Mouse (Mus musculus) c-Kit-positive CD71-negative TER-119-negative erythroid progenitor cells, embryonic 14.5 days (primary cell): Measurements from ENCODE around the gene Gpr35.

Source experiments
- DNase-seq: peaks from one replicate; pipeline ENCODE4 v3.0.0-alpha.2; 2013; ENCODE audit warnings: low read depth

Gene Gpr35

DNA sequence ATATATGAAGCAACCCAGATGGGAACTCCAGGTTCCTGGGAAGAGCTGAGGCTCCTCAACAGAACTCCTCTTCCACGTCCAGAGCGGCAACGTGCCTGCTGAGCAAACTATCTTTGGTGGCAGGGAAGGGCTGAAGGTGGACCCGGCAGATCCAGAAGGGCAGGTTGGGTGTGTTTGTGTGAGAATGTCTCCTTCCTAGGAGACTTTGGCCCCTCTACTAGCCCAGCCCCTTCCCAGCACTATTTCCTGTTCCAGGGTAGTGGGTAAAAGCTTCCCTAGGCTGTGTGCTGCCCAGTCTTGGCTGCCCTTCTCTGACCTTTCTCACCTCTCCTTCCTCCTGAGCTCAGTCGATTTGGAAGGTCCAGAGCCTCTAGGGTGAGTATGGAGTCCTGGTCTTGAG is at the start of gene Gpr35:
Gpr35 (plus strand) TSS at position 259 of the 400 bp plus-strand sequence.
- DNase-seq = no peak

DNA sequence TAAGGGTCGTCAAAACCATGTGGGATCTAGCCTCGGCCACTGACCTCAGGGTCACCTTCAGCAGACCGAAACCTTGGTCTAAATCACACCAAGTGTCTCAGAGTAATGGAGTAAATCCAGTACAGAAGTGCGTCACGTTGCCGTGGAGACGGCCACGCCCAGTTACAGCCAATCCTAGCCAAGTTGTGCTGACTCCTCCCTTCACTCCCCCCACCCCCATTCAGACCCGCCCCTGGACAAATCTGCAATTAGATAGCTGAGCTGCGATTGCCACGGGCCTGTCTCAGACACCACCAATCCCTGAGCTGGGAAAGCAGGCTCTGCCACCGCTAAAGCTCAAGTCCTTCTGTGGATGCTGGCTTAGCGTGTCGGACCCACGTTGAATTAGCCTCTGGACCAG is 47.9 kb upstream of the Gpr35 start, which contains the start of gene Ankmy1:
Ankmy1 (minus strand) TSS at position 121 of the 400 bp plus-strand sequence.
- DNase-seq = no peak

GRCm38 (mm10) chr1:92903627-92904026 is 47.0 kb upstream of the Gpr35 start:
- DNase-seq = no peak

- no peak for DNase-seq
Observed at GRCm38 (mm10) chr1:92905703-92906310, 44.9 kb upstream of the Gpr35 start.

DNA sequence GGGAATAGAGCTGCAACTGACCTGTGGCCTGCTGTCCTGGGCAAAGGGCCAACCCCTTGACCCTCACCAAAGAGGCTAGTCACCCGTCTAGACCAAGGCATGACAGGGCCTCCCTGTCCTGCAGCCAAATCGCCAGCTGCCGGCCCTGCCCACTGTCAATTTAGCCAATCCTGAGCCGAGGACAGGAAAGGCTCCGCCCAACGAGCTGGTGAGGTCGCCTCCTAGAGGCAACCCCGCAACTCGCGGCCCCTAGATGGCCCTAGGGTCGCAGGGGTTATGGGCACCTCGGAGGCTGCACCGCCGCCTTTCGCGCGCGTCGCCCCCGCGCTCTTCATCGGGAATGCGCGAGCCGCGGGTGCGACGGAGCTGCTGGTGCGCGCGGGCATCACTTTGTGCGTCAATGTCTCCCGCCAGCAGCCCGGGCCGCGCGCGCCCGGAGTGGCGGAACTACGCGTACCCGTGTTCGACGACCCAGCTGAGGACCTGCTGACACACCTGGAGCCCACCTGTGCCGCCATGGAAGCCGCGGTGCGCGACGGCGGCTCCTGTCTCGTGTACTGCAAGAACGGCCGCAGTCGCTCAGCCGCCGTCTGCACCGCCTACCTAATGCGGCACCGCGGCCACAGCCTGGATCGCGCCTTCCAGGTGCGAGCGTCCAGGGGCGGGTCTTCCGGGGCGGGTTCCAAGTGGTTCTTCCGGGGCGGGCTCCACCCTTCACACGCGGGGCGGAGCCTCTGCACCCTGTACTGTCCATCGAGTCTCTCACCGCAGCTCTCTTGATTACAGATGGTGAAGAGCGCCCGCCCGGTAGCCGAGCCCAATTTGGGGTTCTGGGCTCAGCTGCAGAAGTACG is 43.7 kb upstream of the Gpr35 start, which contains the start of gene Dusp28:
Dusp28 (plus strand) TSS at position 203 of the 853 bp plus-strand sequence.
- DNase-seq = peak; percentile 68

DNA sequence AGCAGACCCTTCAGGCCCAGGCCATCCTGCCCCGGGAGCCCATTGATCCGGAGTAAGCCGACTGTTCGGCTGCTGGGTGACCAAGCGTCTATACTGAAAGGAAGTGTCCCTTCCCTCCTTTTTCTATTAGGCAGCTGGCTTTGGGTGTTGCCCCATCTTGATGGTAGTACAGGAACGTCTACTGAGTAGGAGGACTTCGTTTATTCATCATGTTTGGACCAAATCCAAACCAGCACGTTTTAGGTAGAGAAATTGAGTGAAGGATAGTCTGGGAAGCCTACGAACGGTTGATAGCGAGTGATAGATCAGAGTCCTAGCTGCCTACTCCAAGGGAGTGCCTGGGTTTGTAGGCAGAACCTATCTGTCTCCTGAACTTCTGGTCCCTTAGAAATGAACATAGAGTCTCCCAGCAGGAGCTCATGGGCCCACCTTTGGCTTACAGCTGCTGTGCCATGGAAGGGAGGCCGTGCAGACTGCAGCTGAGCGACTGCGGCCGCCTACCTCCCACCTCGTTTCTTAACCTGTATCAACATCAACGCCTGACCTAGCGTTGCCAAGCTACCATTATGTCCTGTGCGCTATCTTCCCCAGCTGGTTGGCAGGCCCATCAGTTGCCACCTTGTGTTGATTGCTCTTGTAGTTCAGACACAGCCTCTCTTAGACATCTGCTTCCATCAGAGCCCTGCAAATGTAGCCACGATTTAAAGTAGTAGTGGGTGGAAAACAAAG is 42.9 kb upstream of the Gpr35 start:
- DNase-seq = no peak

DNA sequence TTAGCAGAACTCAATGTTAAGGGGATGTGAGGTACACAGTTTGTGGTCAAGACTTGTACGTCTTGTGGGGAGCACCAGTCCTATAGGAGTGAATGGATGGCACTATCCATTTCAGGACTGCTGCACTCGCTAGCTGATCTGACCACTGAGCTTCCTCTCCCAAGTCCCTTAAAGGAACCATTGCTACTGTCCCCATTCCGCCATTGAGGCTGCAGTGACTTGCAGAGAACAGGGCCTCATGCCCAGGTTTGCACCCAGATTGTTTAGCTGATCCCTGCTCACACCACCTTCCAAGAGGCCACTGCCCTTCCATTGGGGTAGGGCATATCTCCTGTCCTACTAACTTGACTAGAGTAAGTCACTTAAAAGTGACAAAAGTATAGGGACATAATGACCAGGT is 42.0 kb upstream of the Gpr35 start:
- no peak for DNase-seq

DNA sequence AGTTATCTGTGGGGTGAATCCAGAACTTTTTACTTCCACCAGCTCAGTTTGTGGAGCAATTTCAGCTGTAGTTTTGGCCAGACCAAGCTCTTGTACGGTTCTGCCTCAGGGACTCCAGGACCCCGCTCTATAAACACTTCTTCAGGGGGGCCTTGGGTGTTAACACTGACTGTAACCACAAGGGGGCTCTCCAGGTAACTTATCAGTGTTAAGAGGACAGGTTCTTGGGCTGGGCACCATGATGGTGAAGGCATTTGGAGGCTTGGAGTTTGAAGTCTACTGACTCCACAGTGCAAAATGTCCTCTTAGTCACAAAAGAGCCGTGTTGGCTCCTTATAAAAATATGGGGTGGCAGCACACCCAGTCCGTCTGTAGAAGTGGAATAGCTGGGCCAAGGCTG is 41.6 kb upstream of the Gpr35 start:
- no peak for DNase-seq

- no peak for DNase-seq
Observed at GRCm38 (mm10) chr1:92910239-92910885, 40.3 kb upstream of the Gpr35 start, which contains the start of gene Rnpepl1. Gene Rnpepl1, plus strand, starts transcription at chr1:92910783.

DNA sequence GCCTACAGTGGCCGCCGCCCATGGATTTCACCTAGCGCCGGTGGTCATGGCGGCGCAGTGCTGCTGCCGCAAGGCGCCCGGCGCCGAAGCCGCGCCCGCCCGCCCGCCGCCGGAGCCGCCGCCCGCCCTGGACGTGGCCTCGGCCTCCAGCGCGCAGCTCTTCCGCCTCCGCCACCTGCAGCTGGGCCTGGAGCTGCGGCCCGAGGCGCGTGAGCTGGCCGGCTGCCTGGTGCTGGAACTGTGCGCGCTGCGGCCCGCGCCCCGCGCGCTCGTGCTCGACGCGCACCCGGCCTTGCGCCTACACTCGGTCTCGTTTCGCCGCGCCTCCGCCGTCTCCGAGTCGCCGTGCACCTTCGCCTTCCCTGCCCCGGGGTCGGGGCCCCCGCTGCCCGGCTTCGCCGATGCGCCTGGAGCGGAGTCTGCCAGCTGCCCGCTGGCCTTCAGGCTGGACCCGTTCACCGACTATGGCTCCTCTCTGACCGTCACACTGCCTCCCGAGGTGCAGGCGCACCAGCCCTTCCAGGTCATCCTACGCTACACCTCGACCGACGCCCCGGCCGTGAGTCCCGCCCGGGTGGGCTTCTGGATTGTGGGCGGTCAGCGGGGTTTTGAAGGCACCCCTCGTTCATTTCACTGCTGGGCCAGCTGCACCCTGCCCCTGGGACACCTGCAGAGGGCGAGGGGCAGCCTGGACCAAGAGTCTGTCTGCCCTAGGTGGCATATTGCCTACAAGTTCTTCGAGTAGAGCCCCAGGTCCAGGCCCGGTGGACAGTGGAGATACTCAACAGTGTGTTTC is 39.5 kb upstream of the Gpr35 start:
- DNase-seq = no peak

GRCm38 (mm10) chr1:92911721-92912138 is 38.9 kb upstream of the Gpr35 start:
- DNase-seq = no peak

GRCm38 (mm10) chr1:92912286-92912685 is 38.4 kb upstream of the Gpr35 start:
- DNase-seq = no peak

GRCm38 (mm10) chr1:92914239-92914638 is 36.4 kb upstream of the Gpr35 start:
- no peak for DNase-seq

GRCm38 (mm10) chr1:92914993-92915392 is 35.7 kb upstream of the Gpr35 start:
- no peak for DNase-seq

- DNase-seq = no peak
Observed at GRCm38 (mm10) chr1:92916725-92917124, 33.9 kb upstream of the Gpr35 start.

GRCm38 (mm10) chr1:92919151-92919550 is 31.5 kb upstream of the Gpr35 start:
- no peak for DNase-seq

- DNase-seq = no peak
Observed at GRCm38 (mm10) chr1:92919775-92920174, 30.9 kb upstream of the Gpr35 start.

- no peak for DNase-seq
Observed at GRCm38 (mm10) chr1:92920474-92921200, 30.0 kb upstream of the Gpr35 start.

GRCm38 (mm10) chr1:92921496-92921895 is 29.2 kb upstream of the Gpr35 start:
- no peak for DNase-seq

DNA sequence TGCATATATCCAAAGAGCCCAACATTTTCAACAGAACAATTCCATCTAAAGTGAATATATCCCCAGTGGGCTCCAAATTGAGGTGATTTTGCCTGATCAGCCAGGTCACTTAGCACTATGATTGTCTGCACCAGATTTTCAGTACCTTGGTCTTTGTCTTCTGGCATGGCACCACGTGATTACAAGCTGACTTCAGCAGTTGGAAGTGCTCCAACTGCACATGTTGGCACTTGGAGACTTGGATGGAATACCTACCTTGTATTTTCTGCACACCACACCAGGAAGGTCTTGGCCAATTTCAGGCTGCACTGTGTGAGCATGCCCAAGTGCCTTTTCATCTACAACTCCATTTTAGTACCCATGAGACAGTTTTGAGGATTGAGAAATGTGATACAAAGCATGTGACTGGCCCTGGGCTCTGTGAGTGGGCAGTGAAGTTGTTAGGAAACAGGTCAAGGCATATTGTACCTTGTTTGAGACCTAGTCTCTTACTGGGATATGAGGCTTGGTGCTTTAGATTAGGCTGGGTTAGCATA is 20.4 kb upstream of the Gpr35 start:
- no peak for DNase-seq
